Mouse (Mus musculus) bone marrow macrophage, adult 2 months (primary cell): ENCODE measurements around the gene Foxm1.

Source experiments
- CTCF ChIP-seq: IDR thresholded peaks from 2 replicates; pipeline ENCODE4 v1.5.1; 2012; ENCODE audit warnings: low read depth, mild to moderate bottlenecking, low read length, moderate library complexity
- POLR2A ChIP-seq: IDR thresholded peaks from 2 replicates; pipeline ENCODE4 v1.6.1; 2012; ENCODE audit warnings: mild to moderate bottlenecking, low read depth, low read length, borderline replicate concordance

DNA sequence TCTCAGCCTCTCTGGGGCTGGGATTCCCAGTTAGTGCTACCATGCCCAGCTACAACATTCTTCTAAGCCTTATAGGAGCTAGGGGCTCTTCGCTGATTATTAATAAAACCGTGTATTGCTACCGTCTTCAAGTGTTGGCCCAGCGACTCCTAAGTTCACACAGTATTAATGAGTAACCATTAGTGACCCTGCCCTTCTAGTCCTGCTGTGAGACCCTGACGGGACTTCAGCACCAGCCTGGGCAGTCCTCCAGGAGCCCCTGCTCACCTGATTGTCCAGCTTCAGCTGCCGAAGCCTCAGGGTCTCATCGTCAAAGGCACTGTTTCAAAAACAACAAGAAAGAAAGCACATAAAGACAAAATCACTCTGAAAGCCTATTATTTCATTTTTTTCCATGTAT lies 25.3 kb upstream of the Foxm1 start:
- TF ChIP-seq CTCF (no peak), POLR2A (no peak)
